Mouse (Mus musculus): ENCODE measurements at regions not wholly inside any gene's neighbourhood (a gene's known extent, or its start where the extent isn't known, plus 50 kb on each side); places are given as distances from the start of the nearest gene placed in this dataset.

DNA sequence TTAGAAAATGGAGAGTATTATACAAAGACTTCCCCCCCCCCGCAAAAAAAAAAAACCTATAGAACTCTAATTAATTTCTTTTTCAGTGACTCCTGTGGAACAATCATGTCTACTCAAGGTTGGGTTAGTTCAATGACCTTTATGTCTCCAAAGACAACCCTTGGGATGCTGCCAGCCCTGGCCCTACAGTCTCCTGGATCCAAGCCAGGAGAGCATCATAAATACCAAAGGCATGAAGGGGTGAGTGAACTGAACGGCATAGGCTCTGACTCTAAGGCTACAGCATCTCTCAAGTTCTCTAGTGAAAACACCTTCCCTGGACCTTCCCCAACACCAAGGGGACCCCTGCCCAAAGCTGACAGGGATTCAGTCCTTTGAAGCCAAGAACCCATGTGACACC, 149.4 kb downstream of the Mettl11b start:
- TF ChIP-seq CTCF (IDR thresholded peaks at IDR 0.05; ENCODE audit: low read depth), result no peak
- TF ChIP-seq EP300 (IDR thresholded peaks at IDR 0.05; ENCODE audit: low read depth), result no peak
